ENCODE assay signal across 28 mouse cellular contexts in the genomic region with DNA sequence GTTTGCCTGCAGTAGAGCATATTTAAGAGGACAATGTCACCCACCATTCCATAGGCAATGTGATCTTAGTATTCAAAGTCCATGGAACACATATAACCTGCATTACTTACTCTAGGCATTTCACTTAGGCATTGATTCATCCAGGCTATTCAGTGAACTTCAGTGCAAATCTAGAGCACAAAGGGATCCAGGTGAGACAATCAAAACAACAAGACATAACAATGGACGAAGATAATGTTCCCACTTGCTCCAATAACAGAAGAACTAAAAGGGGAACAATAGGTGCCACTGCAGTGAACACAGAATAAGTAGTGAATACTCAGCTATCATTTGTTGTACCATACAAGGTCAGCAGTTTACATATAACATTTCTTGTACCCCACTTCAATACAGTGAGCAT.
"Had no signal": no experiment of that assay in that cellular context is flagged by ENCODE, and none has a peak within 500 bp of the region (broad histone marks: within the 10 kb centered on the region; RNA-seq: fewer than 3 reads in every experiment).

No protein-coding gene starts in this region.

- H3K27me3 ChIP-seq: embryonic facial prominence, embryonic 12.5 days; embryonic facial prominence, embryonic 13.5 days; embryonic facial prominence, embryonic 15.5 days; forebrain, embryonic 12.5 days; forebrain, embryonic 13.5 days; forebrain, embryonic 15.5 days had no signal

- ATAC-seq: forebrain, embryonic 13.5 days; forebrain, embryonic 14.5 days; forebrain, embryonic 15.5 days; forebrain, embryonic 16.5 days; forebrain, postnatal 0 days had no signal

- H3K4me2 ChIP-seq: embryonic facial prominence, embryonic 12.5 days; embryonic facial prominence, embryonic 13.5 days; embryonic facial prominence, embryonic 15.5 days; forebrain, embryonic 12.5 days; forebrain, embryonic 13.5 days; forebrain, embryonic 15.5 days; heart, embryonic 11.5 days had no signal

- H3K4me3 ChIP-seq: embryonic facial prominence, embryonic 10.5 days; embryonic facial prominence, embryonic 12.5 days; embryonic facial prominence, embryonic 13.5 days; embryonic facial prominence, embryonic 15.5 days; erythroblast, embryonic 14.5 days; forebrain, embryonic 10.5 days; forebrain, embryonic 12.5 days; forebrain, embryonic 13.5 days; forebrain, embryonic 15.5 days; gastrocnemius, adult 2 months; heart, adult 2 months; heart, embryonic 10.5 days had no signal

- H3K9ac ChIP-seq: embryonic facial prominence, embryonic 12.5 days; embryonic facial prominence, embryonic 13.5 days; embryonic facial prominence, embryonic 15.5 days; forebrain, embryonic 12.5 days; forebrain, embryonic 13.5 days; forebrain, embryonic 15.5 days; forebrain, postnatal 0 days had no signal

- H3K36me3 ChIP-seq: embryonic facial prominence, embryonic 10.5 days; embryonic facial prominence, embryonic 12.5 days; embryonic facial prominence, embryonic 13.5 days; embryonic facial prominence, embryonic 15.5 days; forebrain, embryonic 10.5 days; forebrain, embryonic 12.5 days; forebrain, embryonic 15.5 days; heart, embryonic 10.5 days had no signal

- H3K27ac ChIP-seq: embryonic facial prominence, embryonic 10.5 days; embryonic facial prominence, embryonic 12.5 days; embryonic facial prominence, embryonic 13.5 days; embryonic facial prominence, embryonic 15.5 days; forebrain, embryonic 10.5 days; forebrain, embryonic 12.5 days; forebrain, embryonic 13.5 days; forebrain, embryonic 15.5 days; gastrocnemius, adult 2 months; heart, adult 2 months; heart, embryonic 10.5 days had no signal

- H3K9me3 ChIP-seq: embryonic facial prominence, embryonic 10.5 days; embryonic facial prominence, embryonic 12.5 days; embryonic facial prominence, embryonic 13.5 days; embryonic facial prominence, embryonic 15.5 days; forebrain, embryonic 10.5 days; forebrain, embryonic 12.5 days; forebrain, embryonic 15.5 days; heart, embryonic 10.5 days had no signal

- H3K4me1 ChIP-seq: embryonic facial prominence, embryonic 10.5 days; embryonic facial prominence, embryonic 12.5 days; embryonic facial prominence, embryonic 13.5 days; embryonic facial prominence, embryonic 15.5 days; forebrain, embryonic 10.5 days; forebrain, embryonic 12.5 days; forebrain, embryonic 13.5 days; forebrain, embryonic 15.5 days; heart, embryonic 10.5 days had no signal

- DNase-seq: cerebellum, adult 9-11 months; cerebellum, postnatal 10 days; cerebellum, postnatal 14 days; cerebellum, postnatal 25 days; cerebellum, postnatal 36 days; embryo, embryonic 11 days; forebrain, postnatal 0 days; gastrocnemius, adult 2 months; gastrocnemius, postnatal 10 days; gastrocnemius, postnatal 14 days; gastrocnemius, postnatal 25 days; gastrocnemius, postnatal 36 days; heart, adult 11 months; heart, adult 18-20 months; heart, adult 2 months had no signal
